Mouse (Mus musculus): ENCODE results near the gene Izumo4.
A peak's percentile ranks its signal among the peaks of the same experiment; 100 is the strongest.

Gene Izumo4

GRCm38 (mm10) chr10:80727369-80728127, 25.6 kb downstream of the Izumo4 start:
- no peak for DNase-seq (ENCODE audit: low spot score)

- no peak for DNase-seq (ENCODE audit: low spot score)
Observed at GRCm38 (mm10) chr10:80732611-80733101, 30.7 kb downstream of the Izumo4 start.

GRCm38 (mm10) chr10:80736731-80737130, 34.7 kb downstream of the Izumo4 start:
- no peak for DNase-seq (ENCODE audit: low spot score)

DNA sequence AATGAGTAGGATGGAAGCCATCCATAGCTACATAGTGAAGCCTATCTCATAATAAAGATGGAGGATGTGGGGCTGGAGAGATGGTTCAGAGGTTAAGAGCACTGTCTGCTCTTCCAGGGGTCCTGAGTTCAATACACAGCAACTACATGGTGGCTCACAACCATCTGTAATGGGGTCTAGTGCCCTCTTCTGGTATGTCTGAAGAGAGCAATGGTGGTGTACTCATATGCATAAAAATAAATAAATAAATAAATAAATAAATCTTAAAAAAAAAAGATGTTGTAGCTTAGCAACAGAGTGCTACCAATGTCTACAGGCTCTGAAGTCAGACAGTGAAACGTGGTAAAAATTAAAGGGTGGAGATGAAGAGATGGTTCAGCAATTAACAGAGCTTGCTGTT, 36.7 kb downstream of the Izumo4 start:
- no peak for DNase-seq (ENCODE audit: low spot score)

- no peak for DNase-seq (ENCODE audit: low spot score)
Observed at GRCm38 (mm10) chr10:80741146-80741545, 39.2 kb downstream of the Izumo4 start.

DNA sequence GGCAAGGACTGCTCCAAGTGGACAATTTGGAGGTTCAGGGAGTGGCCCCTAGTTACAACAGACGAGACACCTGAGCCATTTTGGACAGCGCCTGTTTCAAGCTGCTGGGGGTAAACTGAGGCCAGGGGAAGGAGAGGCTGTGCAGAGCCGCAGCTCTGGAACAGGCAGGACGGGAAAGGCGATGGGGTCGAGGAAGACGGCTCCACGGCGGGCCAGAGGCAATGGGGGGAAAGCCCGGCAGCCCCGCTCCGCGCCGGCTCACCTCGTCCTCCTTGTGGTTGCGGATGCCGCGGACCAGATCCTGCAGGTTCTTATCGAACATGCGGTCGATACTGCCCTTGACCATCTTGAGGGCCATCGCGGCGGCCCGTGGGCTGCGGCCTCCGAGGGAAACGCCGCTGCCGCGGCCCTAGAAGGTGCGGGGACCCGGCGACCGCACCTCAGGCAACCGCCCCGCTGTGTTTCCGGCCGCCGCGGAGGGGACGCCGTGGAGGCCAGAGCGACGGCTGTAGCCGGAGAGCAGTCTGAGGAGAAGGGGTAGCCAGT, 39.7 kb downstream of the Izumo4 start:
- DNase-seq (ENCODE audit: low spot score): peak; percentile 10

DNA sequence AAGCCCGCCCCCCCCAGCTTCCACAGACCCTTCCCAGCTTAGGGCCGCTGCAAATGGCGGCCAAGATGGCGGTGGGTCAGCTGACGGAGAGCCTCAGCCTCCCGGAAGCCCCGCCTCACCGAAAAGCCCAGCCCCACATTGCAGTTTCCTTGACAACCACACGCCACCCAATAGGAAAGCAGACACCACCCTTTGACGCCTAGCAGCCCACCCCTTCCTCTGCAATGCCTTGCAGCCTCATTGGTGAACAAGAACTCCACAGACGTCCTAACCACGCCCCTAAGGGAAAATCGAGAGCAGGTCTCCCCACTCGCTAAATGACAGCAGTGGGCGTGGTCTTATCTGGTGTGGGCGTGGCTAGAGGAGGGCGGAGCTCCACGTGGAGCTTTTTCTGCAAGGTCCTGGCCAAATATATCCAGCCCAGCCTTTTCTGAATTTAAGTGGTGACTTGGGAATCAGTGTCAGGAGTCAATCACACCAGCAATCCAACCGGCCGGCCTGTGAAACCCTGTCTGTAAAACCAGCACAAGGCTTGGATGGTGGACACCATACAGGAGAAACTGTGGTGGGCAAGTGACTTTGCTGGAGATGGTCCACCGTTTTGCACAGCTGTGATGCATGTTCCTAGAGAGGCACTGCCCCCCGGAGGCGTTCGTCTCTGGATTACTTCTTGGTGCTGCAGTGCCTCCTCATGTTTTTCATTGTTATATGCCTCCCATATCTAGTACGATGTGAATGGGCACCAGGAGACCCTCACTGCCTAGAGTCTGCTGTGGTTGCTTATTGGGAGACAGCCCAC, 40.4 kb downstream of the Izumo4 start, which contains the start of gene Ap3d1:
Ap3d1 (minus strand) TSS at position 85 of the 799 bp plus-strand sequence.
- DNase-seq (ENCODE audit: low spot score): peak; percentile 100

- DNase-seq (ENCODE audit: low spot score): peak; percentile 45
Observed at GRCm38 (mm10) chr10:80744262-80744661, 42.3 kb downstream of the Izumo4 start.

DNA sequence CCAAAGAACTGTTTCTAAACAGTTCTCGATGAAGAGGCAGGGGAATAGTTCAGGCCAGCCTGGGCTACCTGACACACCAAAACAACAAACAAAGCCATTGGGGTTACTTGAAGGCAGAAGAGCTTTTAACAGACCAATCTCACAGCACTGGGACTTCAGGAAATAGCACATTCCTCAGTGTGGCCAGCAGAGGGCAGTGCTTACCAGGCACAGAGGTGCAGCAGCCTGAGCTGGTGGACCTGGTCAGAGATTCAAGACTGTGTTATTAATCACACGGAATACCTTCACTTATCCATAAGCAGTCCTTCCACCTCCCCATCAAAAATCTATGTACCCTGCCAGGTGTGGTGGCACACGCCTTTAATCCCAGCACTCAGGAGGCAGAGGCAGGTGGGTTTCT, 45.4 kb downstream of the Izumo4 start:
- DNase-seq (ENCODE audit: low spot score): peak; percentile 77

- DNase-seq (ENCODE audit: low spot score): peak; percentile 89
Observed at GRCm38 (mm10) chr10:80748609-80749008, 46.6 kb downstream of the Izumo4 start.

DNA sequence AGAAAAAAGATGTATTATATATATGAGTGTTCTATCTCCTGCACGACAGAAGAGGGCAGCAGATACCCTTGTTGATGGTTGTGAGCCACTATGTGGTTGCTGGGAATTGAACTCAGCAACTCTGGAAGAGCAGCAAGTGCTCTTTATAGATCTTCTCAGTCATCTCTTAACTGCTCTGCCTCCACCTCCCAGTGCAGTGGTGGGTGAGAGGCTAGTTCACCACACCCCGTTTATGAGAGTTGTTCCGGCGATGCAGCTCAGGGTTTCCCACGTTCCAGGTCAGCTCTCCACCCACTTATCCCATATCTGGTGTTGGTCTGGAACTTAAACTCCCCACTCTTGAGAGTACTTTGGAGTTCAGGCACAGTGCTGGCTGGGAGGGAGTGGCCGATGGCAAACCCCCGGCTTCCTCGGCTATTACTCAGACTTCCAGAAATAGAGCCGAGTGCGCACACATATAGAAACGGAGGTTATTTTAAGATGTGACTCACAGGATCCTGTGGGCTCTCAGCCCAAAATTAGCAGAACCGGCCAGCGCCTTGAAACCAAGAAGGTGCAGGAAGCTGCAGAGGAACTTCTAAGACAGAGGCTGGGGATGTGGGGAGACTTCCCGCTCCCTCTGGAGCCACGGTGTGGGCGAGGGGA, 49.3 kb downstream of the Izumo4 start:
- DNase-seq (ENCODE audit: low spot score): peak; percentile 50

DNA sequence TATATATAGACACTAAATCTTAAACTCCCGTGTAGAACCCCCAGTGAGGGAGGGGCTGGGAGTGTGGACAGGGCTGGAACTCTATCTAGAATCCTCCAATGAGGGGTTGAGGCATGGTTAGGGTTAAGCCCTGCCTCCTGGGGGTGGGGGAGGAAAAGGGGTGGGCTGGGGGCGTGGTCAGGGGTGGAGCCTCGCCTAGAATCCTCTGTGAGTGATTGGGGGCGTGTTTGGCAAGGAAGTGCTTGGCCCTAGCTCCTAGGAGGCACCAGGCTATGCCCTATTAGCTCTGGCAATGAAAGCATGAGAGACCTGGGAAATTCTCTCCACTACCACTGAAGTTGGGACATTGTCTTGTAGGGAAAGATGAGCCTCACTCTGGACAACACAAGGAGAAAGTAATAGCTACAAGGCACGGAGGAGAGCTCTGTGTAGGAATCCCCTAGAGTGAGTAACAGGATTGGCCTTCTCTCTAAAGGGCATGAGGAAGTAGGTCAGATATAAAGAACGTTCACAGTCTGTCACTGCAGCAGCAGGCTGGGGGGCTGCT, 50.2 kb downstream of the Izumo4 start:
- DNase-seq (ENCODE audit: low spot score): peak; percentile 90

DNA sequence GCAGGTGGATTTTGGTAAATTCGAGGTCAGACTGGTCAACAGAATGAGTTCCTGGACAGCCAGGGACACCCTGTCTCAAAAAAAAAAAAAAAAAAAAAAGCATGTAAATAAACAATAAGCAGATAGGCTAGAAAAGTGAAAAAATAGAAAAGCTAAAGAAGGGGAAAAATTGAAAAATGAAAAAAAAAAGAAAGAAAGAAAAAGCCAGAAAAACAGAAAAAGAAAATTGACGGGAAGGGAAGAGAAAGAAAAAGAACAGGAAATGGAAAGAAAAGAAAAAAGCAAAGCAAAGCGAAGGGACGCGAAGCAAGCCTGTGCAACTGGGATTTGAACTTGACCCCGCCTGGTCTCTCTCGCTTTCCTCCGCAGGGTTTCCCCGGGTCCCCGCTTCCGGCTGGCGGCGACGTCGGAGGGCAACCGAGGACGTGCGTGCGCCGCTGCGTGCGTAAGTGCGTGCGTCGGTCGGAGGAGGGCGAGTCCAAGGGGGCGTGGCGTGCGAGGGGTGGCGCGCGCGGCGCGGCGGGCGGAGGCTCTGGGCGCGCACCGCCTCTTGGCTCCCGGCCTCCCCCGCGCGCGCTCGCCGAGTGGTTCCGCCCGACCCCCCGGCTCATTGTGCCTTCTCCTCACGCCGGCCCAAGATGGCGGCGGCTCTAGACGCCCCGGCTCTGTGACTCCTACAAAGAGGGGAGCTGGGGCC, 52.8 kb downstream of the Izumo4 start, which contains the start of gene Dot1l:
Dot1l (plus strand) TSS at position 613 of the 697 bp plus-strand sequence.
- DNase-seq (ENCODE audit: low spot score): peak; percentile 98

All from embryo, embryonic 10.5 days (tissue).